Mouse (Mus musculus): ENCODE data around the gene Mogat2. TPM values are rescaled to one million over a fixed set of nuclear protein-coding genes. Genes with fewer than 3 reads are reported as not detected.

Gene Mogat2
- total and polyA plus RNA-seq, 2 experiments from 2014 or later = 0.40 TPM; not detected in 1

DNA sequence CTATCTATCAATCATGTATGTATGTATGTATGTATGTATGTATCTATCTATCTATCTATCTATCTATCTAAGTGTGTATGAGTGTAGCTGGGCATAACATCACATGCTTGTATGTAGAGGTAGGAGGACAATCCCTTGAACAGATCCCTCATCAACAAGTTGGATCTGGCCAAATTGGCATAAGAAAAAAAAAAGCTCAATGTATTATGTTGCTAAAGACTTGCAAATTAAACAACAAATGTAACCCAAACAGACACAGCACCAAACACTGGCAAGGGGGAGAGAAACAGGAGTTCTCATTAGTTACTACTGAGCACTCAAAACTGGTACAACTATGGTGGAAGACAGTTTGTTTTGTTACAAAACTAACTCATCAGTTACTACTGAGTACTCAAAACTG is 26.2 kb upstream of the Mogat2 start:
- peaks cover 49% of the 10 kb centered on the region for H3K27me3 ChIP-seq (ENCODE audit: control insufficient read depth, insufficient read depth, low read length)
- TF ChIP-seq CTCF (IDR thresholded peaks at IDR 0.05; ENCODE audit: low read depth) = no peak
- no peak for TF ChIP-seq EP300 (IDR thresholded peaks at IDR 0.05; ENCODE audit: low read depth)

GRCm38 (mm10) chr7:99263509-99263908 is 25.1 kb upstream of the Mogat2 start:
- Histone ChIP-seq H3K27me3 (ENCODE audit: control insufficient read depth, insufficient read depth, low read length) (peaks cover 38% of the 10 kb centered on the region), H3K9ac (replicated peaks; ENCODE audit: low read depth, low read length) (no peak overlapping the region)
- WGBS = 58% methylated on average over 4 of the region's 4 CpGs

More for the DNA sequence above, 26.2 kb upstream of the Mogat2 start:
- Histone ChIP-seq H3K27ac (ENCODE audit: low read depth) (no peak overlapping the region), H3K9ac (replicated peaks; ENCODE audit: low read depth, low read length) (no peak overlapping the region), H3K36me3 (replicated peaks; ENCODE audit: control insufficient read depth, insufficient read depth, low read length) (no peaks in the 10 kb centered on the region), H3K4me3 (ENCODE audit: low read depth, low read length) (no peak overlapping the region), H3K4me2 (ENCODE audit: low read depth, low read length) (no peak overlapping the region), H3K9me3 (replicated peaks; ENCODE audit: control insufficient read depth, low read length) (no peaks in the 10 kb centered on the region), H3K4me1 (ENCODE audit: control insufficient read depth, insufficient read depth) (peaks cover 18% of the 10 kb centered on the region; the same call in 1 of the 2 replicates)
- DNase-seq (ENCODE audit: low spot score) = no peak
- ATAC-seq (ENCODE audit: insufficient read depth, low read depth) = no peak

GRCm38 (mm10) chr7:99261900-99262299 is 23.5 kb upstream of the Mogat2 start:
- H3K9ac ChIP-seq (replicated peaks; ENCODE audit: low read depth, low read length) = no peak overlapping the region
- WGBS = 58% methylated on average over 3 of the region's 3 CpGs
- H3K27ac ChIP-seq (ENCODE audit: low read depth) = no peak overlapping the region
- ATAC-seq (ENCODE audit: insufficient read depth, low read depth) = no peak
- H3K4me1 ChIP-seq (ENCODE audit: control insufficient read depth, insufficient read depth) = no peaks in the 10 kb centered on the region
- H3K27me3 ChIP-seq (ENCODE audit: control insufficient read depth, insufficient read depth, low read length) = peaks cover 22% of the 10 kb centered on the region
- no peaks in the 10 kb centered on the region for H3K9me3 ChIP-seq (replicated peaks; ENCODE audit: control insufficient read depth, low read length)
- H3K4me2 ChIP-seq (ENCODE audit: low read depth, low read length) = no peak overlapping the region
- no peaks in the 10 kb centered on the region for H3K36me3 ChIP-seq (replicated peaks; ENCODE audit: control insufficient read depth, insufficient read depth, low read length)
- TF ChIP-seq CTCF (IDR thresholded peaks at IDR 0.05; ENCODE audit: low read depth) (peak; percentile 9; the same call in 1 of the 2 replicates), EP300 (IDR thresholded peaks at IDR 0.05; ENCODE audit: low read depth) (no peak)
- no peak overlapping the region for H3K4me3 ChIP-seq (ENCODE audit: low read depth, low read length)
- no peak for DNase-seq (ENCODE audit: low spot score)

More at GRCm38 (mm10) chr7:99263509-99263908, 25.1 kb upstream of the Mogat2 start:
- Histone ChIP-seq H3K4me3 (ENCODE audit: low read depth, low read length) (no peak overlapping the region), H3K9me3 (replicated peaks; ENCODE audit: control insufficient read depth, low read length) (no peaks in the 10 kb centered on the region), H3K4me1 (ENCODE audit: control insufficient read depth, insufficient read depth) (peaks cover 10% of the 10 kb centered on the region; the same call in 1 of the 2 replicates), H3K36me3 (replicated peaks; ENCODE audit: control insufficient read depth, insufficient read depth, low read length) (no peaks in the 10 kb centered on the region), H3K4me2 (ENCODE audit: low read depth, low read length) (no peak overlapping the region), H3K27ac (ENCODE audit: low read depth) (no peak overlapping the region)
- TF ChIP-seq EP300 (IDR thresholded peaks at IDR 0.05; ENCODE audit: low read depth) (no peak), CTCF (IDR thresholded peaks at IDR 0.05; ENCODE audit: low read depth) (no peak)
- ATAC-seq (ENCODE audit: insufficient read depth, low read depth) = no peak
- DNase-seq (ENCODE audit: low spot score) = no peak

GRCm38 (mm10) chr7:99255006-99255405 is 16.6 kb upstream of the Mogat2 start:
- Histone ChIP-seq H3K9me3 (replicated peaks; ENCODE audit: control insufficient read depth, low read length) (no peaks in the 10 kb centered on the region), H3K4me3 (ENCODE audit: low read depth, low read length) (no peak overlapping the region), H3K27me3 (ENCODE audit: control insufficient read depth, insufficient read depth, low read length) (no peaks in the 10 kb centered on the region), H3K4me1 (ENCODE audit: control insufficient read depth, insufficient read depth) (no peaks in the 10 kb centered on the region), H3K9ac (replicated peaks; ENCODE audit: low read depth, low read length) (no peak overlapping the region), H3K27ac (ENCODE audit: low read depth) (no peak overlapping the region), H3K4me2 (ENCODE audit: low read depth, low read length) (no peak overlapping the region), H3K36me3 (replicated peaks; ENCODE audit: control insufficient read depth, insufficient read depth, low read length) (no peaks in the 10 kb centered on the region)
- no peak for DNase-seq (ENCODE audit: low spot score)
- 27% methylated on average over 7 of the region's 7 CpGs for WGBS
- TF ChIP-seq EP300 (IDR thresholded peaks at IDR 0.05; ENCODE audit: low read depth) (no peak), CTCF (IDR thresholded peaks at IDR 0.05; ENCODE audit: low read depth) (no peak)
- peak; percentile 62; the same call in 1 of the 2 replicates for ATAC-seq (ENCODE audit: insufficient read depth, low read depth)

- H3K4me3 ChIP-seq (ENCODE audit: low read depth, low read length) = no peak overlapping the region
- no peak overlapping the region for H3K4me2 ChIP-seq (ENCODE audit: low read depth, low read length)
- TF ChIP-seq EP300 (IDR thresholded peaks at IDR 0.05; ENCODE audit: low read depth) = no peak
- TF ChIP-seq CTCF (IDR thresholded peaks at IDR 0.05; ENCODE audit: low read depth) = no peak
- H3K36me3 ChIP-seq (replicated peaks; ENCODE audit: control insufficient read depth, insufficient read depth, low read length) = no peaks in the 10 kb centered on the region
- no peak overlapping the region for H3K9ac ChIP-seq (replicated peaks; ENCODE audit: low read depth, low read length)
- no peak for DNase-seq (ENCODE audit: low spot score)
- no peak overlapping the region for H3K27ac ChIP-seq (ENCODE audit: low read depth)
- ATAC-seq (ENCODE audit: insufficient read depth, low read depth) = no peak
- 31% methylated on average over 9 of the region's 9 CpGs for WGBS
- no peaks in the 10 kb centered on the region for H3K4me1 ChIP-seq (ENCODE audit: control insufficient read depth, insufficient read depth)
- peaks cover 10% of the 10 kb centered on the region; the same call in 1 of the 2 replicates for H3K27me3 ChIP-seq (ENCODE audit: control insufficient read depth, insufficient read depth, low read length)
- no peaks in the 10 kb centered on the region for H3K9me3 ChIP-seq (replicated peaks; ENCODE audit: control insufficient read depth, low read length)
Observed at GRCm38 (mm10) chr7:99250386-99250785, 12.0 kb upstream of the Mogat2 start.

DNA sequence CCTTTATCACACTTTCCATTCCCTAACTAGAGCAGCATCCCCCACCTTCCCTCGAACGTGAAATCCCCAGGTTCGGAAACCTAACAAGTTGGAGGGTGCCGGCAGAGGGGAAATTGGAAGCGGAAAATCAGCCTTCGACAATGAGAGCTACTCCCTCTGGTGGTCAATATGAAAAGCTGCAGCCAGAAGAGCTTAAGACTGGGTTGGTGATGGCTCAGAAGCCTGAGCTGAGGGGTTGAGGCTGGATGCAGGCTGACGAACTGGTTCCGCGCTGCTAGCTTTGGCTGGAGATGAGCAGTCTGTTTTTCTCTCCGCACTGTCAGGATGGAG is 11.1 kb upstream of the Mogat2 start:
- Histone ChIP-seq H3K36me3 (replicated peaks; ENCODE audit: control insufficient read depth, insufficient read depth, low read length) (no peaks in the 10 kb centered on the region), H3K27ac (ENCODE audit: low read depth) (no peak overlapping the region), H3K4me3 (ENCODE audit: low read depth, low read length) (peak overlapping the region; percentile 37), H3K4me1 (ENCODE audit: control insufficient read depth, insufficient read depth) (no peaks in the 10 kb centered on the region), H3K27me3 (ENCODE audit: control insufficient read depth, insufficient read depth, low read length) (peaks cover 10% of the 10 kb centered on the region; the same call in 1 of the 2 replicates), H3K9ac (replicated peaks; ENCODE audit: low read depth, low read length) (no peak overlapping the region), H3K4me2 (ENCODE audit: low read depth, low read length) (peak overlapping the region; percentile 59), H3K9me3 (replicated peaks; ENCODE audit: control insufficient read depth, low read length) (no peaks in the 10 kb centered on the region)
- TF ChIP-seq CTCF (IDR thresholded peaks at IDR 0.05; ENCODE audit: low read depth) = peak; percentile 91
- no peak for TF ChIP-seq EP300 (IDR thresholded peaks at IDR 0.05; ENCODE audit: low read depth)
- DNase-seq (ENCODE audit: low spot score) (peak; percentile 90), ATAC-seq (ENCODE audit: insufficient read depth, low read depth) (peak; percentile 62)
- WGBS = 3% methylated on average over 10 of the region's 10 CpGs
